Mouse (Mus musculus): ENCODE measurements around the gene Hist1h2ad.
"Not testable (repeated sequence)": the region's sequence is repeated elsewhere in the genome, so short reads cannot be mapped to it uniquely, and the experiment has no call there.

Gene Hist1h2ad

GRCm38 (mm10) chr13:23573898-23574524, at the start of gene Hist1h2ad, which contains the start of gene Hist1h2bf:
Hist1h2ad (plus strand) TSS chr13:23574381.
Hist1h2bf (minus strand) TSS chr13:23574196.
- DNase-seq (ENCODE audit: extremely low spot score) = peak; percentile 94

GRCm38 (mm10) chr13:23524654-23525053, 49.5 kb upstream of the Hist1h2ad start:
- peak; percentile 86 for DNase-seq (ENCODE audit: extremely low spot score)

- DNase-seq (ENCODE audit: extremely low spot score) = peak; percentile 76
These were observed 48.3 kb upstream of the Hist1h2ad start for GRCm38 (mm10) chr13:23525901-23526300.

DNA sequence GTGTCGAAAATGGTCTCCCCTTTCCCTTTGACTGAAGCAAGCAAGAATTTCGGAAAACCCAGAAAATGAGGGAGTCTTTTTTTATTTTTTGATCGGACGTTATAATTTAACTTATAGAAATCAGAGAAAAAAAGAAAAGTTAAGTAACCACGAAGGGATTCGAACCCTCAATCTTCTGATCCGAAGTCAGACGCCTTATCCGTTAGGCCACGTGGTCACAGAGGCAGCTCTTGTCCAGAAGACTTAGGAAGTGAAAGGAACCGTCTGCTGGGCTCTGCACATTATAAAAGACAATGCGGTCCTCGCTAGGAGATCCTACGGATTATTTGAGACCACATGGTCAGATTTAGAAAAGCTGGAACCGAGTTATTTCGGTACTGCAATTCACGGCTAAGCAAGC, 47.9 kb upstream of the Hist1h2ad start:
- DNase-seq (ENCODE audit: extremely low spot score) = peak; percentile 95

GRCm38 (mm10) chr13:23529005-23529404, 45.2 kb upstream of the Hist1h2ad start:
- DNase-seq (ENCODE audit: extremely low spot score) = no peak

- DNase-seq (ENCODE audit: extremely low spot score) = no peak
These were observed 44.6 kb upstream of the Hist1h2ad start for GRCm38 (mm10) chr13:23529480-23530165.

- peak; percentile 84 for DNase-seq (ENCODE audit: extremely low spot score)
These were observed 43.8 kb upstream of the Hist1h2ad start for GRCm38 (mm10) chr13:23530181-23530900.

- peak; percentile 100 for DNase-seq (ENCODE audit: extremely low spot score)
These were observed 43.0 kb upstream of the Hist1h2ad start, which contains the start of gene Hist1h4h for GRCm38 (mm10) chr13:23530901-23531875. Hist1h4h (plus strand) TSS chr13:23531050.

- DNase-seq (ENCODE audit: extremely low spot score) = peak; percentile 71
These were observed 41.7 kb upstream of the Hist1h2ad start for GRCm38 (mm10) chr13:23532262-23533075.

- DNase-seq (ENCODE audit: extremely low spot score) = peak; percentile 87
These were observed 40.4 kb upstream of the Hist1h2ad start, which contains the start of gene Hist1h2af for GRCm38 (mm10) chr13:23533560-23534367. Hist1h2af (plus strand) TSS chr13:23533906.

DNA sequence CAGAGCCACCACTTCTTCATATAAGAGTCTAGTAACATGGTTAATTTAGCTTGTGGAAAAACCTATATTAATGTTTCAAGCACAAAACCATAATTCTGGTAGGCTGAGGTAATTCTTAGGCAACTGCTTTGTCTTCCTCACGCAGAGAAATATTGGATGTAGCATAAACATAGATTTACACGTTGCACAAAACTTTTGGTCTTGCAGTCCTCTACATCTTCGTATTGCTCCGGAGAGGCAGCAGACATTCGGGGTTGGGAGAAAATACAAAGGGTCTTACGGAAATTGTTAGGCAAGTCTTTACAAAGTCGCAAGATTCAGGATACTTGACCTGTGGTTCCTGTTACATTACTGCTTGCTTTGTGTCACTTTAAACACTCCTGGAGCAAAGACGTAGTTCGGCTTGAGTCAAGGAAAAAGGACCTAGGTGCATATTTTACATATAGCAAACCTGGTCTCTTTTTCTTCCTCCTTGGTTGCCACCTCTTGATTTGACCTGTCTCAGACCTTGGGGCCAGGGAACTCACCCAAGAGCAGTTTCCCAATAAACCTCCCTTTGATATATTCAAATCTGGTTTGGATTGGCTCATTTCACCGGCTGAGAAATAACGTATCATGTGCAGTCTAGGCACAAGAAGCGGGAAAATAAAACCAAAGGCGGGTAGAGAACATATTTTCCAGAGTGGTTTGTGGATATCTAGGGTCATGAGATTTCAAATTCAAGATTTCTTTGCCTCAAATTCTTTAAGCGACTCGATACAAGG, 39.6 kb upstream of the Hist1h2ad start:
- no peak for DNase-seq (ENCODE audit: extremely low spot score)

DNA sequence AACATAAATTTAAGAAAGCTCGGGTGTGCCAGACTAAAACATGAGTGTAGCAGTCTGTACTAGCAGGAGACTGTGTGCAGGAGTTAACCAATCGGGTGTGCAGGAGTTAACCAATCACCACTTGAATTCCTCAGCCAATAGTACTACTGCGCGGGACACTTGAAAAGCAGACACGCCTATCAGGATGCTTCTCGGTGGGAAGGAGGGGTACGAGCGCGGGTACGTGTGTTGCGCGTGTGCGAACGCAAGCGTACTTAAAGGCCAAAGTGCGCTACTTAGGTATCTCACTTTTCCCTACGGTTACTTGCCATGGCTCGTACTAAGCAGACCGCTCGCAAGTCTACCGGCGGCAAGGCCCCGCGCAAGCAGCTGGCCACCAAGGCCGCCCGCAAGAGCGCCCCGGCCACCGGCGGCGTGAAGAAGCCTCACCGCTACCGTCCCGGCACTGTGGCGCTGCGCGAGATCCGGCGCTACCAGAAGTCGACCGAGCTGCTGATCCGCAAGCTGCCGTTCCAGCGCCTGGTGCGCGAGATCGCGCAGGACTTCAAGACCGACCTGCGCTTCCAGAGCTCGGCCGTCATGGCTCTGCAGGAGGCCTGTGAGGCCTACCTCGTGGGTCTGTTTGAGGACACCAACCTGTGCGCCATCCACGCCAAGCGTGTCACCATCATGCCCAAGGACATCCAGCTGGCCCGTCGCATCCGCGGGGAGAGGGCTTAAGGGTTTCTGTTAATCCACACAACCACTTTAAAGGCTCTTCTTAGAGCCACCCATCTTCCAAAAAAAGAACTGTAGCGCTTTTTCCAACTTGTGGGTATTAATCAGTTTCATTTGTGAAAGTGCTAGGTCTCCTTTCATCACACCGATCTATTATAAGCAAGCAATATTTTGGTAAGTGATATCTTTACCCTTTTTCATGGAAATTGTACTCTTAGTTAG, 38.8 kb upstream of the Hist1h2ad start, which contains the start of gene Hist1h3g:
Hist1h3g (plus strand) TSS at position 286 of the 939 bp plus-strand sequence.
- DNase-seq (ENCODE audit: extremely low spot score) = peak; percentile 91

DNA sequence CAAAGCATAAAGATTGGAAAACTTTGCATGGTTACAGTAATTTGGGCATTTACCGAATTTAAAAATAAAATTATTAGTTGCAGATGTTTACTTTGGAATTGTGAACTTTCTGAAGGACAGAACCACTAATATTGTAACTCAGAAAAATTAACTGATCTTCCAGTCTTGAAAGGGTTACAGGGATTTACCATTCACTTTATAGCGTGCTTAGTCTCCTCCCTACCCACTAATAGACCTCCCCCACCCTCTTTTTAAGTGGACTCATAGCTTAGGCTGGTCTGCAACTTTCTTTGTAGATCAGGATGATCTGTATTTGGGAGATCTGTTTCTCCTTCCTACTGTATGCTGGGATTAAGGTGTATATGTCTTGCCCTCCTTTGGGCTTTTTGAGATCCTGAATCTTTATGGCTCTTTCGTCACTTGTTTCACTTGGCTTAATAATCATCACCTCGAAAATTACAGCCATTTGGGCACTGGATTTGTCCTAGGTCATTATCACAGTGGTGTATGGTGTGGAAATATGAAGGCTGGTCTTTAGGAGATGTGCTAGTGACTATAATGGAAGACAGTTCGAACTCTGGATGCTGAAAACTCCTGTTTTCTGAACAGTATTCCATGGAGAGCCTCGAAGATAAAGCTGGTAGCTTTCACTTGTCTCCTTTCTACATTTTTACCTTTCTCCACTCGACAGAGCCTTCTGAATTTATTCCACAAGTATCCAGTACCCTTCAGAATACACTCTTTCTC, 37.9 kb upstream of the Hist1h2ad start:
- DNase-seq (ENCODE audit: extremely low spot score) = peak; percentile 72

DNA sequence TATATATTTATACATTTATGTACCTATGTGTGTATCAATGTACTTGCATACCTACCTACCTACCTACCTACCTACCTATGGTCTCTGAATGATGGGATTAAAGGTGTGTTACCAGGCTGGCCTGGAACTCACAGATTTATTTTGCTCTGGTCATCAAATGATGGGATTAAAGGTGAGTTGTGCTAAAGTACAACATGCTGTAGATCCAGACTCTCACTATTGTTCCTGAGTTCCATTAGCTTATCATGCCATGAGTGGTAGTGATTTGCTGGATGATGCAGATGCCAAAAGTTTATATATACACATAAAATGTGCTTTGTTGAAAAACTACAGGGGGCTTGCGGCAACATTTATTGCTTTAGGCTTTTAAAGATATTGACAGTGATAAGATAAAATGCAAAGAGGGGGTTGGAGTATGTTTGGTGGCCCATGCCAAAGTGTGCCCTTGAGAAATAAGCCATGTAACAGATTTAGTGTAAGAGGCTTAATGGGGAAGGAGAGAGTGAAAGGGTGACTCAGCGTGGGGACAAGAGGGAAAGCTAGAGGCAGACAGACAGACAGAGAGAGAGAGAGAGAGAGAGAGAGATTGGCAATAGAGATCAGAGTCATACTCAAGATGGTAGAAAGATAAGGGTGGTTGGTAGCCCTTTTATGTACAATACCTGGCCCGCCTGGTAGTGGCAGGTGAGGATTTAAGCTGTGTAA, 37.0 kb upstream of the Hist1h2ad start:
- DNase-seq (ENCODE audit: extremely low spot score) = no peak

GRCm38 (mm10) chr13:23538249-23538648, 35.9 kb upstream of the Hist1h2ad start:
- DNase-seq (ENCODE audit: extremely low spot score) = no peak

DNA sequence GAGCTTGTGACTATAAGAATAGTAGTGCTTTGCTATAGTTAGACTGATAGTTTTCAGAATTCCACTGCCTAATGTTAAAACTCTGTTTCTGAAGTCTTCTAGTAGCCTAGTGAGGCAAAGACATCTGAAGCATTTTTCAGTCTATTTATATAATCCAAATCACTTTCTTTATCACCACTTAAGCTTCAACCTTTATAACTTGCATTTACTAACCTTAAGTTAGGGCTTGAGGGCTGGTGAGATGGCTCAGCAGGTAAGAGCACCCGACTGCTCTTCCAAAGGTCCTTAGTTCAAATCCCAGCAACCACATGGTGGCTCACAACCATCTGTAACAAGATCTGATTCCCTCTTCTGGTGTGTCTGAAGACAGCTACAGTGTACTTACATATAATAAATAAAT, 34.4 kb upstream of the Hist1h2ad start:
- not testable (repeated sequence) for DNase-seq (ENCODE audit: extremely low spot score)

Measured in embryo, embryonic 9.5 days (tissue).